Mouse (Mus musculus) CD4-positive, CD25-positive, alpha-beta regulatory T cell, adult 9 weeks (primary cell): ENCODE results near the gene Gm3676. TPM values are rescaled to one million over a fixed set of nuclear protein-coding genes. Genes with fewer than 3 reads are reported as not detected.

Experiments used
- polyA plus RNA-seq: library from polyadenylated mRNA; unstranded; fragments of 100-300 nt; shearing (Covaris generic); gene quantifications from one replicate; pipeline ENCODE4 v1.2.1, GENCODE M21; 2017

The Gm3676 gene
- not detected for polyA plus RNA-seq

DNA sequence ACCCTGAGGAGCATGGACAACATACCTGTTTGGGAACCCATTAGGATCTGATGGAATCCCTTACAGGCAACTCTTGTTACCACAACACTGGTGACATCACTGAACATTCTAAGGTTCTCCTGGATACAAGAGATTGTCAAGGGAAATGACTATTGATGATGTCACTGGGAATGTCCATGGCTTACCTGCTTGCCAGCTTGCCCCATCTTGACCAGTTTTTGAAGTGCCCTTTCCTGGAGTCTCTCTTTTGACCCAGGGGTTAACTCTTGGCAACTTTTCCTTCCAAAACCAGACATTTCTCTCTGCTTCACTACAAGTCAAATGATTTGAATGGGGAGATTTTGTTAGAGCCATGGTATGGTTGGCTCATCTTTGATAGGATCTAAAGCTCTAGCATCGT, at the start of gene Gm3676:
Gene Gm3676 (minus strand): TSS at position 101 of the 400 bp plus-strand sequence.

DNA sequence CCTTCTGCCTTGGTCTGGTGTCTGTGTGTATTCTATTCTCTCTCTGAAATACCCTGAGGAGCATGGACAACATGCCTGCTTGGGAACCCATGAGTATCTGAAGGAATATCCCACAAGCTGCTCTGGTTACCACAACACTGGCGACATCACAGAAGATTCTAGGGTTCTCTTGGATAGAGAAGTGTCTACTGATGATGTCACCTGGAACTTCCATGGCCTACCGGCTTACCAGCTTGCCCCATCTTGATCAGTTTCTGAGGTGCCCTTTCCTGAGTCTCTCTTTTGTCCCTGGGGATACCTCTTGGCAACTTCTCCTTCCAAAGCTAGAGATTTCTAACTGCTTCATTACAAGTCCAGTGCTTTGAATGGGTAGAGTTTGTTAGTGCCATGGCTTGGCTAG, 21.8 kb downstream of the Gm3676 start, which contains the start of gene Gm3072:
Gene Gm3072 (minus strand): TSS at position 101 of the 400 bp plus-strand sequence.

Other genes with a start within 250 kb of the Gm3676 start
- gene Gm6482, start 238.2 kb downstream of the Gm3676 start, polyA plus RNA-seq, result not detected
- 0.20 TPM for gene Gm7954, start 193.0 kb downstream of the Gm3676 start, polyA plus RNA-seq
- not detected for gene Gm3486, start 157.0 kb downstream of the Gm3676 start, polyA plus RNA-seq
- gene Gm7970, start 90.9 kb downstream of the Gm3676 start, polyA plus RNA-seq, result not detected
- not detected for gene 1700049E17Rik2, start 73.3 kb downstream of the Gm3676 start, polyA plus RNA-seq
- not detected for gene Gm3072, start 21.9 kb downstream of the Gm3676 start, polyA plus RNA-seq
- gene Gm8068, start 55.4 kb upstream of the Gm3676 start, polyA plus RNA-seq, result not detected
- not detected for gene Gm7929, start 104.1 kb upstream of the Gm3676 start, polyA plus RNA-seq
- not detected for gene Gm47189, start 126.0 kb upstream of the Gm3676 start, polyA plus RNA-seq